8 mouse cellular contexts compared by ENCODE assay signal in genomic region chr4:82500578-82501098, GRCm38 (mm10).
DNase-seq lines count a peak whose midpoint lies in the region; ATAC-seq and TF ChIP-seq lines count a peak whose summit lies in the region.

No protein-coding gene starts in this region.

- intact Hi-C loops in left cerebral cortex, adult 2 months (cut with DNase I): loop anchor here (5.0 to 10.0 kb wide), 2 partner anchors 138 to 756 kb away; no protein-coding TSS in a partner anchor

- 30% methylated on average over 5 of the region's 5 CpGs for whole genome bisulfite sequencing in embryonic facial prominence, embryonic 15.5 days
- WGBS in hindbrain, embryonic 16.5 days: 41% methylated on average over 5 of the region's 5 CpGs
- WGBS in neural tube, embryonic 12.5 days: 64% methylated on average over 5 of the region's 5 CpGs

- no peak for TF ChIP-seq CTCF in left cerebral cortex, adult 2 months (IDR thresholded peaks at IDR 0.05)

- H3K36me3 ChIP-seq in embryonic facial prominence, embryonic 15.5 days: peaks cover 14% of the 10 kb centered on the region
- no peaks in the 10 kb centered on the region; the same call in 1 of the 2 replicates for H3K36me3 ChIP-seq in hindbrain, embryonic 16.5 days (ENCODE audit: control insufficient read depth, insufficient read depth, low read length)
- peaks cover 10% of the 10 kb centered on the region; the same call in 1 of the 2 replicates for H3K36me3 ChIP-seq in neural tube, embryonic 12.5 days

- peak overlapping the region; percentile 73 for H3K27ac ChIP-seq in left cerebral cortex, adult 2 months
- H3K27ac ChIP-seq in embryonic facial prominence, embryonic 15.5 days (replicated peaks): peak overlapping the region; percentile 58; the same call in 1 of the 2 replicates
- peak overlapping the region; percentile 63 for H3K27ac ChIP-seq in hindbrain, embryonic 16.5 days (ENCODE audit: low read depth, low read length)
- H3K27ac ChIP-seq in neural tube, embryonic 12.5 days: no peak overlapping the region

- no peaks in the 10 kb centered on the region for H3K9me3 ChIP-seq in embryonic facial prominence, embryonic 15.5 days (replicated peaks)
- no peaks in the 10 kb centered on the region for H3K9me3 ChIP-seq in hindbrain, embryonic 16.5 days (ENCODE audit: control insufficient read depth, low read length)
- no peaks in the 10 kb centered on the region for H3K9me3 ChIP-seq in neural tube, embryonic 12.5 days

- peak overlapping the region; percentile 93 for H3K4me3 ChIP-seq in left cerebral cortex, adult 2 months
- H3K4me3 ChIP-seq in embryonic facial prominence, embryonic 15.5 days (replicated peaks): peak overlapping the region; percentile 30
- H3K4me3 ChIP-seq in hindbrain, embryonic 16.5 days (ENCODE audit: low read length): peak overlapping the region; percentile 36
- peak overlapping the region; percentile 19 for H3K4me3 ChIP-seq in neural tube, embryonic 12.5 days

- H3K27me3 ChIP-seq in embryonic facial prominence, embryonic 15.5 days: no peaks in the 10 kb centered on the region
- no peaks in the 10 kb centered on the region; the same call in 1 of the 2 replicates for H3K27me3 ChIP-seq in hindbrain, embryonic 16.5 days (replicated peaks; ENCODE audit: control insufficient read depth, insufficient read depth, low read length)
- H3K27me3 ChIP-seq in neural tube, embryonic 12.5 days (replicated peaks): no peaks in the 10 kb centered on the region

- peak overlapping the region; percentile 95 for H3K4me2 ChIP-seq in embryonic facial prominence, embryonic 15.5 days (replicated peaks)
- peak overlapping the region; percentile 51 for H3K4me2 ChIP-seq in hindbrain, embryonic 16.5 days (ENCODE audit: low read length)
- H3K4me2 ChIP-seq in neural tube, embryonic 12.5 days (replicated peaks): peak overlapping the region; percentile 92

- H3K4me1 ChIP-seq in embryonic facial prominence, embryonic 15.5 days: peaks cover 43% of the 10 kb centered on the region
- H3K4me1 ChIP-seq in hindbrain, embryonic 16.5 days (ENCODE audit: control insufficient read depth, insufficient read depth, low read depth, low read length): peaks cover 4% of the 10 kb centered on the region; the same call in 1 of the 2 replicates
- peaks cover 22% of the 10 kb centered on the region for H3K4me1 ChIP-seq in neural tube, embryonic 12.5 days

- H3K9ac ChIP-seq in embryonic facial prominence, embryonic 15.5 days: peak overlapping the region; percentile 26; the same call in 1 of the 2 replicates
- H3K9ac ChIP-seq in hindbrain, embryonic 16.5 days (ENCODE audit: low read depth, low read length): peak overlapping the region; percentile 63
- H3K9ac ChIP-seq in neural tube, embryonic 12.5 days: peak overlapping the region; percentile 30

- DNase-seq in left cerebral cortex, adult 2 months (ENCODE audit: extremely low spot score in 1 of 2, low spot score in 2 of 2): no peak
- no peak for DNase-seq in left cerebral cortex, adult 18-20 months (ENCODE audit: low spot score in 2 of 2)
- no peak for DNase-seq in thymus, postnatal 25 days
- DNase-seq in adrenal gland, postnatal 14 days: no peak

- ATAC-seq in embryonic facial prominence, embryonic 15.5 days (ENCODE audit: insufficient number of reproducible peaks, low FRiP score, low TSS enrichment, low read depth): no peak
- no peak for ATAC-seq in hindbrain, embryonic 16.5 days
- no peak for ATAC-seq in neural tube, embryonic 12.5 days (ENCODE audit: low FRiP score, low read depth)
- no peak for ATAC-seq in monocyte, adult 5-6 weeks (replicated peaks; ENCODE audit: insufficient number of reproducible peaks, low FRiP score, low TSS enrichment, poor library complexity, severe bottlenecking)

Comparison
In these comparisons a context has a peak if more than half of its experiments do, and no peak if none do; other contexts are left out.
1. H3K4me3 ChIP-seq: peak in every context shown above with its lines; median percentile 93 in left cerebral cortex, adult 2 months; 36 in hindbrain, embryonic 16.5 days; 30 in embryonic facial prominence, embryonic 15.5 days; 19 in neural tube, embryonic 12.5 days.